Mouse (Mus musculus) A20 (cell line): ENCODE measurements around the gene Gpc6.
A peak's percentile ranks its signal among the peaks of the same experiment; 100 is the strongest.

Experiments used
- DNase-seq: peaks from one replicate; pipeline ENCODE4 v3.0.0-alpha.2; 2011; ENCODE audit warnings: low read depth, low spot score

Gene Gpc6

GRCm38 (mm10) chr14:116924876-116925601 lies at the start of gene Gpc6:
Gene Gpc6, plus strand, starts transcription at chr14:116925315.
- no peak for DNase-seq

DNA sequence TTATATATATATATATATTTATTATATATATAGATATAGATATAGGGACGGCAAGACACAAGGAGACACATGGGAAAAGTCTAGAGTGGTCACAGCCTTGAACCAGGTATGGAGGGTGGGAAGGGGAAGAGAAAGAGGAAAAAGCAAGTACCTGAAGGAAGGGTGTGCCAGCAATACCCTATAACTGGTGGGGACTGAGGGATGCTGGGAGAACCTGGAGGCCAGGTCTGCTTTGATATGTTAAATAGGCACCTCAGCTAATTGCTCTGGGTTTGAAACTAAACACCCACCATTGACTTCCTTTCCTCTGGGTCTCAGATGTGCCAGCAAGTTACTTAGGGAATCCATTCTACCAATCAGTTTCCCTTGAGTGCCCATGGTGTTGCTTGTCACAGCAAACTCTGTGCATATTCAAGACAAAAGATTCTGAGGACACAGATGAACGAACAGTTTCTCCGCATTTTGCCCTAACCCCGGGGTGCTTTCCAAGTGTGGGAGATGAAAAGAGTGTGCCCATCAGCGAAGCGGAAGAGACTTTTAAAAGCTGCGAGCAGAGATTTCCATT lies 42.6 kb upstream of the Gpc6 start:
- no peak for DNase-seq

GRCm38 (mm10) chr14:116894316-116894715 lies 30.8 kb upstream of the Gpc6 start:
- no peak for DNase-seq

DNA sequence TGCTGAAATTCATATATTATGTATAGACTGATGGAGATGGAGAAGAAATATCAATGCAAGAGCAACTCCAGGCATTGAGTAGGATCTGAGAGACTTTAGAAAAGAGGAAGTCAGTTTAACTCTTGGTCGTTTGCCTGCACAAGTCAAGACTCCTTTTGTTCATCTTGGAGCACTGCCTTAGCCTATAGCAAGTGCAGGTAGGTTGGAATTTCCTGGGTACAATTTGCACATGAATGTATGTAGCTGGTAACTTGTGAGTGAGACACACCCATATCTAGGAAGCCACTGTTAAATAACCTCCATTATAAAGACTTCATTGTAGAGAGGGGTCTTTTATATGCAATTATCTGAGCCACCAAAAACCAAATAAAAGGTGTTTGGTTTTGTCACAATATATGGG lies 27.1 kb upstream of the Gpc6 start:
- DNase-seq: no peak

- no peak for DNase-seq
Measured at GRCm38 (mm10) chr14:116911768-116912167, 13.3 kb upstream of the Gpc6 start.

- no peak for DNase-seq
Measured at GRCm38 (mm10) chr14:116916874-116917273, 8.2 kb upstream of the Gpc6 start.

DNA sequence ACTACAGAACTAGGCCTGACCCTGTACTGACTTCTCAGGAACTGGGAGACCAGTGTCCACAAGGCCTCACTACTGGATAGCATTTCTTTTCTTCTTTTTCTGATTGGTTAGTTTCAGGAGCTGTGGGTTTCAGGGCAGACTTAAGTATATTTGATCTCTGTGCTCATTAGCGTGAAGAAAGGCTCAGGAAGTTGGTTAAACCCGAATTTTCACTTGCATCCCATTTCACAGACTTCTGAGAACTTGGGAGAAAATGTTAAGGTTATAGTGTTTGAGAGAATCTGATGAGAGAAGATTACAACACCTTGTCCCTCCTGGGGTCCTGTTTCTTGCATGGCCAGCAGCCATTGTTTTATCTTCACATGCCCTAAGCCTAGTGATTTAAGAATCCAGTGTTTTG lies 849 bp upstream of the Gpc6 start:
- no peak for DNase-seq

DNA sequence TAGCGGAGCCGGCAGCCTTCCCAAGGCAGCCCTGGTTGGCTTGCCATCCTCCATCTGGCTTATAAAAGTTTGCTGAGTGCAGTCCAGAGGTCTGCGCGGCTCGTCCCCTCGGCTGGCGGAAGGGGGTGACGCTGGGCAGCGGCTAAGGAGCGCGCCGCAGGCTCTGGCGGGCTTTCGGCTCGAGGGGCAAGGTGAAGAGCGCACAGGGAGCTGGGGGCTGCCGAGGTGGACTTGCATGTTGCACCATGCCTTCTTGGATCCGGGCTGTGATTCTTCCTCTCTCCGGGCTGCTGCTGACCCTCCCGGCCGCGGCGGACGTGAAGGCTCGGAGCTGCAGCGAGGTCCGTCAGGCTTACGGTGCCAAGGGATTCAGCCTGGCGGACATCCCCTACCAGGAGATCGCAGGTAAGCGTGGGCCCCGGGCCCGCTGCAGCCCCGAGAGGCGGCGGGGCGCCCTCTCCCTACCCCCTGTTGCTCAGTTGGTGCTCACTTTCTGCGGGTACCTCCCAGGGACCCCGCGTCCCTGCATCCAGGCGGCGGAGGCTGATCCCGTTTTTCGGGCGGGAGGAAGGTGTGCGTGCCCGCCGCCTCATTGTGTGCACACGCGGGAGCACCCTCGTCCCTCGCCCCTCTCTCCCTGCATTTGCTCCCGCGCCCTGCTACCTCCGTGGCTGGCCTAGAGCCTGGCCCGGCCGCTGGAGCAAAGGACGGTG lies 732 bp downstream of the Gpc6 start:
- DNase-seq: no peak

- DNase-seq: no peak
Measured at GRCm38 (mm10) chr14:116926404-116927171, 1.5 kb downstream of the Gpc6 start.

- DNase-seq: no peak
Measured at GRCm38 (mm10) chr14:116927341-116928315, 2.5 kb downstream of the Gpc6 start.

DNA sequence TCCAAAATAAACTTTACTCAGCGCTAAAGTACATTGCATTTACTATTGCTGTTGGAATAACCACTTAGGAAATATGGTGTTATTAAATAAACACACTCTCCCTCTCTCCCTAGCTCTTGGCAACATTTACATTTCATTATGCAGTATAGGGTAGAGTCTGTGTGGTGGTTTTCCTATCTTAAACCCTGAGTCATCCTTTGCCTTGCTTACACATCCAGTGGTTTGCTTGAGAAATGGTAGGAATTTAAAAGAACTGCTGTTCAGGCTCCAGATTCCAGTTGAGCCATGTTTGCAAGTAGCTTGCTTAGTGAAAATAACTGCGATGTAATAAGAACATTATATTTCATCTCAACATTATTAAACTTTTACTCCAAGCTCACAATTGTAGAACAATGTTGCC lies 3.3 kb downstream of the Gpc6 start:
- no peak for DNase-seq

DNA sequence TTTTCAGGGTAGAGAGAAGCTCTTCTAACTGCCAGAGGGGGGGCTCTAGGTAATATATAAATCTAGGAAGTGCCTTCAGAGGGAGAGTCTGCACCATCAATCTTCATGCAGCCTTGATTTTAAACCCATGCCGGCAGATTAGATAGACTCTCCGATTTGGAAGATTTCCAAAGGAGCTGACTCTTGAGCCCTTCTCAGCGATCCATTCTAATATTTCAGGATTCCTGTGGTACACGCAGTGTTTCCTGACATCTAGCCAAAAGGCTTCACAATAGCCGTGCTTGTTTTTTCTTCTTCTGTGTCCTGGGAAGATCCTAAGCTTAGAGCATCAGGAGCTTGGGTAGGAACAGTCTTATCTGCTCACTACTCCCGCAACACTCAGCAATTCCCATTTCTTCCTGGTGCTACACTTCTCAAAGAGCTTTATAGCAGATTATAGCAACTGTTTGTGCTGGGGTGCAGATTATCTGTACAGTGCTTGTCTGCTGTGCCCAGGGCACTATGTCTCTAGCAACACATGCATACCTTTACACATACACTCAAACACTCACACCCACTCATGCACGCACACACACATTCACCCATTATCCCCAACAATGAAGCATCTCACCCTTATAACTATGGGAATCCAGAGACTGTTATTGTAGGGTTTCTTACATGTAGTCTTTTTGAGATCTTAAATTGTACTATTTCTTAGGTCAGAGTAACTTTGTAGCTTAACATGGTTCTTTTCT lies 3.8 kb downstream of the Gpc6 start:
- DNase-seq: no peak

- DNase-seq: no peak
Measured at GRCm38 (mm10) chr14:116933825-116934224, 8.7 kb downstream of the Gpc6 start.

- DNase-seq: no peak
Measured at GRCm38 (mm10) chr14:116937910-116938560, 12.9 kb downstream of the Gpc6 start.

DNA sequence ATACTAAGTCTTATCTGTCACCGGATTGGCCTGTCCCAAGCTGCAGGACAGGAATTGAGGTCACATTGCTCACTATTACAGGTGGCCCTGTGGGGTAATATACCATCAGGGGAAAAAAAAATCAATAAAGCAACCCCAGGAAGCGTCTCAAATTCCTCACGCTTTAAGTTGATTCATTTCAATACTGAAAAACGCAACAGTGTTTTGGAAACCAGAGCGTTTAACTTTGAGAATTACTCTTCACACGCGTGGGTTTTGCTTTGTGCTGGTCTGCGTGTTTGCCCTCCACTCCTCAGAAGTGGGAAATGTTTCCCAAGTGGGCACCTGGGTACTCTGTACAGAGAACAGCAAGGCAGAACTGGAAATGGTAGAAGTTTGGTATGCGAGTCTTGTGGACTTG lies 13.6 kb downstream of the Gpc6 start:
- DNase-seq: no peak

DNA sequence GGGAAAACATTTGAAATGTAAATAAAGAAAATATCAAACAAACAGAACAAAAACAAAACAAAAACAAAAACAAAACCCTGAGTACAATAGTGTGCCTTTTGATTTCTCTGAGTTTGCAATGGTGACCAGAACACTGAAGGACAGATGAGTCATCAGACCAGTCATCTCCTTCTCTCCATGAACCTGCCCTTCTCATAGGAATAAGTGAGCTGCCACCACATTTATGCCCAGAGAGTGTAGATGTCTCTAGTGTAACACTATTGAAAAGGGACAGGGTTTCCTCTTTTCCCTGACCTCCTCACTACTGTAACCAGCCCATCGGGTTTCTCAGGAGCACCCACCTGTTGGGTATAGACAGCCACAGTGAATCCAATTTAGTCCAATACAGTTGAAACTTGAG lies 14.4 kb downstream of the Gpc6 start:
- no peak for DNase-seq

DNA sequence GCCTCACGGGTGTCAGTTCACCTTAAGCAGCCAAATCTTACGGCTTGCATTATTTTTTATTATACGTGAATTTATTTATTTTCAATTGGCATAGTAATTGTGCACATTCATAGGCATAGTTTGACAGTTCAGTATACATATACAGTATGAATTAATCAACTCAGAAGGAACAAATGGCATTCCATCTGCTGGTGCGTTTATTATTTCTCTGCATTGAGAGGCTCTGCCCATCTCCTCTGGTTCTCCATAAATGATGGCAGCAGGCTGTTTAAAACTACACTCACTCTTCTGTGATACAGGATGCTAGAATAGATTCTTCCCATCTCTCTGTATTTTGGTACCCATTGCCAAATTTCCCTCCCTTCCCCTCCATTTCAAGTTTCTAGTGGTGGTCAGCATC lies 16.7 kb downstream of the Gpc6 start:
- DNase-seq: no peak

DNA sequence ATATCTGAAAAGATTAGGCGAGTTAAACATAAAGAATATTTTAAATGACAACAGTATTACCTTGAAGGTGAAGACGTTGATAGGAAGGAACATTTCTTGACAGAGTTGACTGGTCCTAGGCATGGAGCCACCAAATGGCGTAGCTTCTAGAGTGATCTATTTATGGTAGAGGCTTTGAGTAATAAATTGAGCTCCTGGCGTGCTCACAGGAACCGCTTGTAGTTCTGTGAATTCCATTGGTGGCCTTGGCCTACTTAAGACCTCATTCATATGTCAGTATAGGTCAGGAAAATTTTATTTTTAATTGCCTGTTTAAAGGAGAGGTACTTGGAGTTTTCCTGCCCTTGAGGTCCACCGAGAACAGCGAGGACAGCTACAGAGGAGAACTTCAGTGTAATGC lies 18.6 kb downstream of the Gpc6 start:
- no peak for DNase-seq

- DNase-seq: no peak
Measured at GRCm38 (mm10) chr14:116945975-116946374, 20.9 kb downstream of the Gpc6 start.

DNA sequence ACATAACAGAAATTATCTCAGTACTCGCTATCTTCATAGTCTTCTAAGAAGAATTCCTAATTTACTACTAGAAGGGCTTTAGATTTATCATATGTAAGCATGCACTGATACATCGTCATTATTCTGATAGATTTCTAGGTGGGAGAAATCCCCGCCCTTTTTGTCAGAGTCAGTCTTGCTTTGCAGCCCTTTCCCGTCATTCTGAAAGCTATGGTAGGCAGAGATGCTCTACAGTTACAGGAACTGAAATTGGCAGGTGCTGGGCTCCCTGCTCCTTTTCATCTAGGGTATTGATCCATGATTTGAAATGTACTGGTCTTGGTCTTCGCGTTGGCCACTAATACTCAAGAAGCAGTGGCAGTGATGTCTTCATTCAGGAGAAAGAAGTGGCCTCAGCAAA lies 22.3 kb downstream of the Gpc6 start:
- DNase-seq: peak; percentile 18
